Mouse (Mus musculus): ENCODE results near the gene Nqo2.

DNA sequence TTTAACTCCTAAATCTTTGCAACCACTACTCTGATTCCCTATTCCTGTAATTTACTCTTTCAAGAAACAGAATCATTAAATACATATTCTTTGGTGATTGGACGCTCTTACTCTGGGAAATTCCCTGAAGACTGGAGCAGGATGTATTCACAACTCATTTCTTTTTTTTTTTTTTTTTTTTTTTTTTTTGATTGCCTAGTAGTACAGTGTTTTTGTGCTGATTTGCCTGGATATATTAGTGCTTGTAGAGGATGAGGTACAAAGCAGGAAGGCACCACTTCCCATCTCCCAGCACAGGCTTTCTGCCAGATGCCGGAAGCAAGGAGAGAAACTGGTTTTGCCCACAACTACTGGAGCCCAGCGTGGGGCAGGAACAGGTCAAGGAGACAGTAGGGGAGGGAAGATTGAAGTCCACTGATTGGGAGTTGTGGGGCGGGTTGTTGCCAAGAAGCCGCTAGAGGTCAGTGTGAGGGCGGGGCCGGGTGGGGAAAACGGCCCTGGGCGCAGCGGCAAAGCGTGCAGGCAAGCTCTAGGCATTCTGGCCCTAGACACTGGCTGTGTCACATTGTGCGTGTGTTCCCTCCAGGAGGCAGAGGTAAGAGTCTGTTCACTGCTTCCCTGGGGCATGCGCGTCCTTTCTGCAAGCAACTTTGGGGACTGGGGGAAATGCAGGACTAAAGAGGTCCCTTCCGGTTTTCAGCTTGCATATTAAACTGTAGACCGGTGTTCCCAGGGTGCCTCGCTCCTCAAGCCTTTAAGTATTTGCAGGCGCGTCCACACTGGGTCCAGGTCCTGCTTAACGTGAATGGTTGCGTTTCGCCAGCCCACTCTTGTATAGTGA, at the start of gene Nqo2:
- TF ChIP-seq POLR2A (IDR thresholded peaks at IDR 0.05; ENCODE audit: insufficient read depth, low read depth, low read length) (0 out of 2 replicates have a peak, but pooled peaks have one; percentile 25), CTCF (IDR thresholded peaks at IDR 0.05; ENCODE audit: insufficient read depth, low read depth, low read length) (peak; percentile 7; the same call in 1 of the 2 replicates)

All from olfactory bulb, adult 2 months (tissue).